Mouse (Mus musculus): Measurements from ENCODE around the gene Peak1. TPM values are rescaled to one million over a fixed set of nuclear protein-coding genes. Genes with fewer than 3 reads are reported as not detected.
"Not testable (repeated sequence)": the region's sequence is repeated elsewhere in the genome, so short reads cannot be mapped to it uniquely, and the experiment has no call there.

Gene Peak1
- polyA plus RNA-seq, 1 experiment: 83.7 TPM

GRCm38 (mm10) chr9:56453038-56453815 lies 35.4 kb upstream of the Peak1 start:
- Histone ChIP-seq H3K4me3 (ENCODE audit: insufficient read depth, low read length) (no peak overlapping the region), H3K27ac (ENCODE audit: insufficient read depth, low read length) (peak overlapping the region; percentile 34; the same call in 1 of the 2 replicates), H3K4me1 (ENCODE audit: control insufficient read depth, insufficient read depth, low read length) (0 out of 2 replicates have a peak, but pooled peaks cover 4% of the 10 kb centered on the region)
- TF ChIP-seq CTCF (IDR thresholded peaks at IDR 0.05; ENCODE audit: borderline replicate concordance, insufficient read depth, low read length): no peak
- no peak for TF ChIP-seq POLR2A (IDR thresholded peaks at IDR 0.05; ENCODE audit: low read depth, low read length)

- no peak overlapping the region for H3K4me3 ChIP-seq (ENCODE audit: insufficient read depth, low read length)
- 0 out of 2 replicates have a peak, but pooled peaks cover 4% of the 10 kb centered on the region for H3K4me1 ChIP-seq (ENCODE audit: control insufficient read depth, insufficient read depth, low read length)
- H3K27ac ChIP-seq (ENCODE audit: insufficient read depth, low read length): no peak overlapping the region
- TF ChIP-seq POLR2A (IDR thresholded peaks at IDR 0.05; ENCODE audit: low read depth, low read length) (no peak), CTCF (IDR thresholded peaks at IDR 0.05; ENCODE audit: borderline replicate concordance, insufficient read depth, low read length) (no peak)
Observed at GRCm38 (mm10) chr9:56451570-56451969, 33.7 kb upstream of the Peak1 start.

- Histone ChIP-seq H3K4me3 (ENCODE audit: insufficient read depth, low read length) (no peak overlapping the region), H3K27ac (ENCODE audit: insufficient read depth, low read length) (no peak overlapping the region), H3K4me1 (ENCODE audit: control insufficient read depth, insufficient read depth, low read length) (peaks cover 2% of the 10 kb centered on the region; the same call in 1 of the 2 replicates)
- TF ChIP-seq CTCF (IDR thresholded peaks at IDR 0.05; ENCODE audit: borderline replicate concordance, insufficient read depth, low read length) (no peak), POLR2A (IDR thresholded peaks at IDR 0.05; ENCODE audit: low read depth, low read length) (no peak)
Observed at GRCm38 (mm10) chr9:56439699-56440098, 21.8 kb upstream of the Peak1 start.

- not testable (repeated sequence) for H3K4me3 ChIP-seq (ENCODE audit: insufficient read depth, low read length); H3K27ac ChIP-seq (ENCODE audit: insufficient read depth, low read length); H3K4me1 ChIP-seq (ENCODE audit: control insufficient read depth, insufficient read depth, low read length)
Observed at GRCm38 (mm10) chr9:56437300-56437892, 19.5 kb upstream of the Peak1 start.

- Histone ChIP-seq H3K4me3 (ENCODE audit: insufficient read depth, low read length) (no peak overlapping the region), H3K4me1 (ENCODE audit: control insufficient read depth, insufficient read depth, low read length) (peaks cover 6% of the 10 kb centered on the region), H3K27ac (ENCODE audit: insufficient read depth, low read length) (no peak overlapping the region)
- no peak for TF ChIP-seq CTCF (IDR thresholded peaks at IDR 0.05; ENCODE audit: borderline replicate concordance, insufficient read depth, low read length)
- TF ChIP-seq POLR2A (IDR thresholded peaks at IDR 0.05; ENCODE audit: low read depth, low read length): no peak
Observed at GRCm38 (mm10) chr9:56435821-56436526, 18.1 kb upstream of the Peak1 start.

- no peak overlapping the region for H3K27ac ChIP-seq (ENCODE audit: insufficient read depth, low read length)
- 0 out of 2 replicates have a peak, but pooled peaks cover 2% of the 10 kb centered on the region for H3K4me1 ChIP-seq (ENCODE audit: control insufficient read depth, insufficient read depth, low read length)
- no peak overlapping the region for H3K4me3 ChIP-seq (ENCODE audit: insufficient read depth, low read length)
- no peak for TF ChIP-seq POLR2A (IDR thresholded peaks at IDR 0.05; ENCODE audit: low read depth, low read length)
- TF ChIP-seq CTCF (IDR thresholded peaks at IDR 0.05; ENCODE audit: borderline replicate concordance, insufficient read depth, low read length): no peak
Observed at GRCm38 (mm10) chr9:56424861-56425260, 7.0 kb upstream of the Peak1 start.

GRCm38 (mm10) chr9:56421991-56422390 lies 4.1 kb upstream of the Peak1 start:
- Histone ChIP-seq H3K27ac (ENCODE audit: insufficient read depth, low read length) (no peak overlapping the region), H3K4me3 (ENCODE audit: insufficient read depth, low read length) (no peak overlapping the region), H3K4me1 (ENCODE audit: control insufficient read depth, insufficient read depth, low read length) (0 out of 2 replicates have a peak, but pooled peaks cover 2% of the 10 kb centered on the region)
- TF ChIP-seq POLR2A (IDR thresholded peaks at IDR 0.05; ENCODE audit: low read depth, low read length) (no peak), CTCF (IDR thresholded peaks at IDR 0.05; ENCODE audit: borderline replicate concordance, insufficient read depth, low read length) (no peak)

GRCm38 (mm10) chr9:56420892-56421601 lies 3.2 kb upstream of the Peak1 start:
- TF ChIP-seq CTCF (IDR thresholded peaks at IDR 0.05; ENCODE audit: borderline replicate concordance, insufficient read depth, low read length) (no peak), POLR2A (IDR thresholded peaks at IDR 0.05; ENCODE audit: low read depth, low read length) (no peak)
- 0 out of 2 replicates have a peak, but pooled peaks cover 2% of the 10 kb centered on the region for H3K4me1 ChIP-seq (ENCODE audit: control insufficient read depth, insufficient read depth, low read length)
- no peak overlapping the region for H3K27ac ChIP-seq (ENCODE audit: insufficient read depth, low read length)
- no peak overlapping the region for H3K4me3 ChIP-seq (ENCODE audit: insufficient read depth, low read length)

- H3K4me1 ChIP-seq (ENCODE audit: control insufficient read depth, insufficient read depth, low read length): 0 out of 2 replicates have a peak, but pooled peaks cover 2% of the 10 kb centered on the region
- no peak overlapping the region; the same call in 1 of the 2 replicates for H3K4me3 ChIP-seq (ENCODE audit: insufficient read depth, low read length)
- H3K27ac ChIP-seq (ENCODE audit: insufficient read depth, low read length): no peak overlapping the region
- TF ChIP-seq POLR2A (IDR thresholded peaks at IDR 0.05; ENCODE audit: low read depth, low read length) (no peak), CTCF (IDR thresholded peaks at IDR 0.05; ENCODE audit: borderline replicate concordance, insufficient read depth, low read length) (no peak)
Observed at GRCm38 (mm10) chr9:56420236-56420635, 2.4 kb upstream of the Peak1 start.

Data from embryonic fibroblast, embryonic 13.5 days (primary cell).